Mouse (Mus musculus): Measurements from ENCODE around the gene Gltp.

DNA sequence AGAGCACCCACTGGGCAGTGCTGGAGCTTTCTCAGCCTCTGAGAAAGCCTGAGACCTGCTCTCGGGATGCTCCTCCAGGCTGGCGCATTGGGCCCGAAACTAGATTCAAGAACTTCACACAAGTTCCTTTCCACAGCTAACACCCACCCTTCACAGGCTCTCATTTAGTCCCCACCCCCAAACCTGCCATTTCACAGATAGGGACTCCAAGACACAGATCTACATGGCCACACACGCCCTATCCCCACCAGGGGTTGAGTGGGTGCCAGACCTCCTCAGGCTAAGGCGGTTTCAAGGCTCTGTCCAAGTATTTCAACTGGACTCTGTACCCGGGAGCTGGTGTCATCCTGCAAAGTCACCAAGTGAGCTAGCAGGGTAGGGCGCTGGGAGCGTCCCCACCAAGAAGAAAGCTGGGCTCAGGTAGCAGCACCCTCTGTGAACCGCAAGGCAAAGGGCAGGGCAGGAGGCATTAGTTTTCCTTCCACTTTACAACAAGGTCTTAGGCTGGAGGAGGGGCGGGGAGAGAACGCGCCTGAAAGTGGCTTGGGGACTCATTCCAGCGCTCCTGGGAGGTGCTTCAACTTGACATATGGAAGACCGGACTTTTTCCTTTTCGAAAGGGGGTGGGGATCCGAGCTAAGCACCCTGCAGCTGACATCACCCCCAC is 951 bp downstream of the Gltp start:
- TF ChIP-seq GATA1 (IDR thresholded peaks at IDR 0.05; ENCODE audit: borderline replicate concordance, low read length) (no peak), FLI1 (IDR thresholded peaks at IDR 0.05; ENCODE audit: low read length) (no peak)

Data from megakaryocyte, embryonic 14.5 days (primary cell).